Mouse (Mus musculus) cortical plate, adult 2 months (tissue): Measurements from ENCODE around the gene Efl1.

ENCODE experiments used
- CTCF ChIP-seq: fragments of 200-500 bp; IDR thresholded peaks from 2 replicates; pipeline ENCODE4 v1.5.1; 2011; ENCODE audit warnings: mild to moderate bottlenecking, control low read depth, low read length; ENCODE audit not compliant: insufficient read depth; ENCODE audit errors: extremely low read depth
- POLR2A ChIP-seq: fragments of 200-500 bp; IDR thresholded peaks from 2 replicates; pipeline ENCODE4 v1.6.1; 2011; ENCODE audit warnings: mild to moderate bottlenecking, low read length, control low read depth; ENCODE audit not compliant: insufficient read depth; ENCODE audit errors: extremely low read depth

DNA sequence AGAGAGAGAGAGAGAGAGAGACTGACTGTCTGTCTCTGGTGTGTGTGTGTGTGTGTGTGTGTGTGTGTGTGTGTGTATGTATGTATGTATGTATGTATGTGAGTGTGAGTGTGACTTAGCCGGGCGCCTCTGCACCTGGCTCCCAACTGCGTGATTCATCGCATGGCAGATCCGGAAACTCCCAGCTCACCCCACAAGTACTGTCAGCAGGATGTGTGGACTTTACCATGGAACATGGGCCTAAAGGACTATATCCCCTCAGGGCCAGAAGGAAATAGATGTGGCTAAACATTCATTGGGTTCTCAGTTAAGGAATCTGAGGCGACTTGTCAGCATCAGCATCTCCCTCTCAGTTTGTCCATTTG lies 649 bp downstream of the Efl1 start:
- no peak for TF ChIP-seq CTCF
- TF ChIP-seq POLR2A: no peak
